Mouse (Mus musculus) left cerebral cortex, postnatal 4 days (tissue): ENCODE measurements at regions not wholly inside any gene's neighbourhood (a gene's known extent, or its start where the extent isn't known, plus 50 kb on each side); places are given as distances from the start of the nearest gene placed in this dataset.
"Not testable (repeated sequence)": the region's sequence is repeated elsewhere in the genome, so short reads cannot be mapped to it uniquely, and the experiment has no call there.

Experiments
- DNase-seq: peaks from one replicate; pipeline ENCODE4 v3.0.0-alpha.2; 2022
- intact Hi-C: fragments of 180-260 bp; cut with DNase I; formaldehyde crosslinking; loops from one replicate; pipeline ENCODE4 v1.15.1; 2025

DNA sequence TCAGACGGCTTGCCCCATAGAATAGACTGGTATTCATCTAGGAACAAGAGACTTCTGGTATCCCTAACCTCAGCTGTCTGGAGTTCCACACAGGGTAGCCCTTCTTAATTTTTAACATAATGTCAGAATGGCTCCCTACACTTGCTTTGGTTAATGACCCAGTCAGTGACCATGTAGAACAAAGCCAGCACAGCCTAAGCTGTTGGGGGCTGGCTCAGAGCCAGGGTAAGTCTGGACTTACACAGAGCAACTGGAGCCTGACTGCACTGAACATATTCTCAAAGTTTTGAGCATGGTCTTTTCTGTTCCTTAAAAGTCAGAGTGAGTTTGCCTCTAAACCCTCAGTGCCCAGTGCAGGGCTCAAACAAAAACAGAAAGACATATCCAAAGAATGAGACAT lies 123.4 kb downstream of the Gm6685 start:
- intact Hi-C loops, result no loop called here
- DNase-seq, result peak; percentile 17

DNA sequence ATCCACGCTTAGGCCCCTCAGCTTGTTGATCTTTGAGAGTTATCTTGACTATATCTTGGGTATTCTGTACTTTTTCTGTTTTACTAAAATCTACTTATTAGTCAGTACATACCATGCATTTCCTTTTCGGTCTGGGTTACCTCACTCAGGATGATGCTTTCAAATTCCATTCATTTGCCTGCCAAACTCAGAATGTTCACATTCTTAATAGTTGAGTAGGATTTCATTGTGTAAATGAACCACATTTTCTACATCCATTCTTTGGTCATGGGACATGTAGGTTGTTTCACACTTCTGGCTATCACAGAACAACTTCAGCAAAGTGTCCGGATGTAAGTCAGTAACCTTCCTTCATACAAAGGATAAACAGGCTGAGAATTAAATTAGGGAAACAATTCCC lies 126.1 kb downstream of the Gm6685 start:
- DNase-seq, result no peak
- intact Hi-C loops, result no loop called here

DNA sequence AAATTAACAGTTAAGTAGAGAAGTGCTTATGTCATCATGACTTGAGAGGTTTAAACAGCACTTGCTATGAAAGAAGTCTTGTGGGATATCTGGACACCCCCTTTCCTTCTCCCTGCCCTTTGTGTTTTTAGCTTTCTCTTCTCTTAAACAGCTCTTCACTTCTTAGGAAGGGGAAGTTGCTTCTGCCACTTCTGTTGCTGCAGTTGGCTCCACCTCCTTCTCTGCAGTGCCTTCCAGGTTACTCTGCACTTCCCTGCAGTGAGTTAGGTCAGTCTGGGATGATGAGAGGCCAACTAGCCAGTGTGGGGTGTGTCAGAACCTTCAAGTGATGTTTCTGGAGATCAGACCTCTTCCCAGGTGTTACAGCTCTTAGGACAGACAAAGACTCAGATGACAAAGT lies 137.5 kb downstream of the Gm6685 start:
- intact Hi-C loops, result no loop called here
- no peak for DNase-seq

DNA sequence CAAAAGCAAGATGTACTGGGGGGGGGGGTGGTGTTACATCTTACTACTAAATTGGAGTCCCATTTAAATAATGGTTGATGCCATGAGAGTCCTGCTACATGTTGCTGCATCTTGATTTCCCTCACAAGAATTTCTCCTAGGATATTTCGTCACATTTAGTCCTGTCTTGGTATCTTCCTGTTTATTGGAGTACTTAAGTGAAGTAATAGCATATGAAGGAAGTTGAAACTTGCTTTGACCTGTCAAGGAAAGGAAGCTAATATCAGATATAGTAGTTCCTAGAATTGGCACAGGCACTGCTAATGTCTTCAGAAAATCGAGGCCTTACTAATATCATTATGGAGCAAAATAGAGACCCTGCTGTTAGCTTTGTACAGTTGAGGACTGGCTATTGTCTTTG lies 151.5 kb downstream of the Gm6685 start:
- intact Hi-C loops, result no loop called here
- no peak for DNase-seq

DNA sequence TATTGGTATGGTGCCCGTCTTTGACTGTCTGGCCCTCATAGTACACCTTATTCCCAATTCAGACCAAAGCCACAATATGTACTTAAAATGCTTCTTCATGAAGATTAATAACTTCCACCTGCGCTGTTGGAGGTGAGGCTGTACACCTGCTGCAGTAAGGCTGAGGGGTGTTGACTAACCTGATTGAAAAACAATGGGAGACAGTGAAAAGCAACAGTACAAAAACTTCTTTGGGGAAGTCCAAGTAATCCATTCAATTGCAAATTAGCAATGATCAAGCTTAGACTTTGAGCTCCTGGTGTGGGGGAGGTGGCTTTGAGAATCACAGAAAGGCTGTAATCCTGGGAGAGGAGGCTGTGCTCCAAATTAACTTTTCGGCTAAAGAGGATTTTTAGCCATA lies 152.2 kb downstream of the Gm6685 start:
- DNase-seq, intact Hi-C loops: not testable (repeated sequence)

DNA sequence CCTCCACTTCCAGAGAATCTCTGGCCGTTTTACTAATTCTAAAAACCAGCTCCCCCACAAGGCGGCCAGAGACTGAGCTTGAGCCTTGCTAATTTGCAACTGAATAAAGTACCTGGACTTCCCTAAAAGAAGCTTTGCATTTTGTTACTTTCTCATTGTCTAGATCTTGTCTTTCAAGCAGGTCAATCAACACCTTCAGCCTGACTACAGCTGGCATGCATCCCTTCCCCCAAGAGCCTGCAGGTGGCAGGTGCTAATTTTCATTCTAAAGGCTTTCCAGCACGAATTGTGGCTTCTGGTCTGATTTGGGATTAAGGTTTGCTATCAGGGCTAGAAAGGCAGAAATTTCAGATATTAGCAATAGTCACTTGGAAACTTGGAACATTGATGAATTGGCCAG lies 168.4 kb downstream of the Gm6685 start:
- intact Hi-C loops, result no loop called here
- no peak for DNase-seq

DNA sequence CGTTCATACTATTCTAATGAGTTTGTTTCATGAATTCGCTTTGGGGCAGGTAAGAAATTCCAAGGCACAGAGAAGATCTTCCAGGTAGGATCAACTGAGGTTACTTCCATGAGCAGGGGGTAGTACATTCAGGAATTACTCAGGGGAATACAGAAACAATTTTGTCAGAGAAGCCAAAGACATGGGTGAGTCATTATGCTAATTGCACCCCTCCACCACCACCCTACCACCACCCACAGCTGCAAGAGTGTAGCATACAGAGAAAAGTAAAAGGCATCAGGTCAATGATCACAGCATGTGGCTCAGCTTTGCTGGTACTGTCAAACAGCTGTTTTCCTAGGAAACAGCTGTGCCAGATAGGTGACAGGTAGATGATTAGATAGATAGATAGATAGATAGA lies 187.2 kb downstream of the Gm6685 start:
- intact Hi-C loops, result no loop called here
- no peak for DNase-seq
